Mouse (Mus musculus): ENCODE data around the gene Slc31a2.

Gene Slc31a2

DNA sequence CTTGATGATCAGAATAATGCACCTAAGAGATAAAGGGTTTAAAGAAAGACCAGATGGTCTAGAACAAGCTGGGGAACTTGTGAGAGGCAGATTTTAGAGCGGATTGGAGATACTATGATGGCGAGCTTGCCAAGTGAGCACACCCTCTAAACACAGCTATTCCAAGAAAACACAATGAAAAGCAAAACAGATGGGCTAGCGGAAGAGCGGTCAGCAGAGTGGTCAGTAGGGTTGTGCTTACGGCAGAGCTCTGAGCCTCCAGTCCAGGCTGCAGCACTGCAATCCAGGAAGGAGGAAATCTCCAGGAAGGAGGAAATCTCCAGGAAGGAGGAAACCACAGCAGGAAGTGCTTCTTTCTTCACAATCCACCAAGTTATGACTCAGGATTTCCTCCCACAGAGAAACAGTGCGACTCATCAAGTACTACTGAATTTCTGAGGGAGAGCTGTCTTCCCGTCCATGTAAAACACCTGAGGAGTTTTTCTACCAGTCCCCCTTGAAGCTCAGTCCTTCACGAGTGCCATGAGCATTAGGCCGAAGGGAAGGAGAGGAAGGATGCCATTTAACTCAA, 51.4 kb downstream of the Slc31a2 start:
- DNase-seq (ENCODE audit: extremely low spot score, low read depth, low spot score): no peak

DNA sequence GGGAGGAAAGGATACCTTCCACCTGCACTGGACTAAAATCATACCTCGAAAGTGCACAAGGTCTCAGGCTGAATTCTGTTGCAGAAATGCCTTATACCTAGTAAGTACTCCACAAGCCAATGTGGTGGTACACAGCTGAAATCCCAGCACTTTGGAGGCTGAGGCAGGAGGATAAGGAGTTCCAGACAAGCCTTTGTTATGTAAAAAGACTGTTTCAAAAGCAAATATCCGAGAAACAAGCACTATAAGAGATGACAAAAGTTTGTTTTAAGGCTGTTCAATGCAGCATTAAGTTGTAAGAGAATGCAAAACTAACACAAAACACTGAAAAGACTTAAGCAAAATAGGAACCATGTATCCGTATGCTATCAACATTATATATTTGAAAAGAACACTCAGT, 52.2 kb downstream of the Slc31a2 start:
- no peak for DNase-seq (ENCODE audit: extremely low spot score, low read depth, low spot score)

DNA sequence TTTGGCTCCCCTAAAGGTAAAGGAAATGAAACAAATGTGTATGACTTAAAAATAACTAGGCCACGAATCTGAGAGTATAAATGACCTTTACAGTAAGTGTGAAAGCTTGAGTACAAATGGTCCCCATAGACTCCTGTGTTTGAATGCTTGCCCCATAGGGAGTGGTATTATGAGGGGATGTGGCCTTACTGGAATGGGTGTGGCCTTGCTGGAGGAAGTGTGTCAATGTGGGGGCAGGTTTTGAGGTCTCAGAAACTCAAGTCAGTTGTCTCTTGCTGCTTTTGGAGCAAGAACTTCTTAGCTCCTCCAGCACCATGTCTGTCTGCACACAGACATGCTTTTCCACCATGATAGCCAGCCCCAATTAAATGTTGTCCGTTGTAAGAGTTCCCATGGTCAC, 54.1 kb downstream of the Slc31a2 start:
- no peak for DNase-seq (ENCODE audit: extremely low spot score, low read depth, low spot score)

DNA sequence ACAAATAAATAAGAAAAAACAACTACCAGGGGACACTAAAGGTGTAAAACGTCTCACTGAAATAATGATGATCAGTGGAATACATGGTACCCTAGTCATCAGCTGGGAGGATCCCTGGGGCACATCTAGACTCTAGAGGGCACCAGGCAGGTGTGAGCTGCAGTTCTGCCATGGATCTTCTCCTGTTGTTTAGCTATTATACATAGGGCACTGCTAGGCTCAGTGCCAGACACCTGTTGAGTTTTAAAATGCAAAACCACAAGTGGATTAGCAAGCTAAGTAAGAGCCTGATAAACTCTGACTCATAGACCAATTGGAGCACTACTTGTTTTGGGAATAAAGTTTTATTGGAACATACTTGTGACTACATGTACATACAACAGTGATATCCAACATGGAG, 55.9 kb downstream of the Slc31a2 start:
- no peak for DNase-seq (ENCODE audit: extremely low spot score, low read depth, low spot score)

DNA sequence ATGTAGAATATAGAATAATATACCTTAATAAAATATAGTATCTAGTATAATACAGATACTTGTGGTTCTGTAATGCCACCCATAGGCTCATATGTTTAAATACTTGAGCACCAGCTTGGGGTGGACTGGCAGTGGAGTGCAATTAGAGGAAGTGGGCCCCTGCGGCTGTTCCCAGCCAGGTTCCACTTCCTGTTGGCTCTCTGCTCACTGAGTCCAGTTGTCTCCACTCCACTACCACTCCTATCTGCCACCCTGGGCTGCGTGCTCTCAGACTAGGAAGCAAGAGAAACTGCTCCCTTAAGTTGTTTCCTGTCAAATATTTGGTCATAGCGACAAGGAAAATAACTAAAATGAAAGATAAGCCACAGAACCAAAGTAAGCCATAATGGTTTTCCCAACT, 60.3 kb downstream of the Slc31a2 start:
- DNase-seq (ENCODE audit: extremely low spot score, low read depth, low spot score): no peak

DNA sequence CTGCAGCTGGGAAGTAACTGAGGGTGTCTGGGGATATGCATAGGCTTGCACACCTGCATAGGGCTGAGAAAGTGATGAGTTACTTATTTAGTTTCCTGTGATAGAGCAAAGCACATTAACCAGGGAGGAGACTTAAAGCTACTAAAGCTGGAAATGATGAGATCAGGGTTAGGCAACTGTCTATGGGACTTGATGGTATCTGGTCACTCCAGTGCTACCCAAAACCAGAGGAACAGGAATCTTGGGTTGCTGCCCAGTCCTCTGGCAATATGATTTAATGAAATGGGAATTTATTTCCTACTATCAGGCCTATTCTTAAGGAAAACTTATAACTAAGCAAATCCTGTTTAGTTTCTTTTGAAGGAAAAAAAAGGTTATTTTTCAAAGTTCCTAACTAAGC, 63.7 kb downstream of the Slc31a2 start:
- no peak for DNase-seq (ENCODE audit: extremely low spot score, low read depth, low spot score)

DNA sequence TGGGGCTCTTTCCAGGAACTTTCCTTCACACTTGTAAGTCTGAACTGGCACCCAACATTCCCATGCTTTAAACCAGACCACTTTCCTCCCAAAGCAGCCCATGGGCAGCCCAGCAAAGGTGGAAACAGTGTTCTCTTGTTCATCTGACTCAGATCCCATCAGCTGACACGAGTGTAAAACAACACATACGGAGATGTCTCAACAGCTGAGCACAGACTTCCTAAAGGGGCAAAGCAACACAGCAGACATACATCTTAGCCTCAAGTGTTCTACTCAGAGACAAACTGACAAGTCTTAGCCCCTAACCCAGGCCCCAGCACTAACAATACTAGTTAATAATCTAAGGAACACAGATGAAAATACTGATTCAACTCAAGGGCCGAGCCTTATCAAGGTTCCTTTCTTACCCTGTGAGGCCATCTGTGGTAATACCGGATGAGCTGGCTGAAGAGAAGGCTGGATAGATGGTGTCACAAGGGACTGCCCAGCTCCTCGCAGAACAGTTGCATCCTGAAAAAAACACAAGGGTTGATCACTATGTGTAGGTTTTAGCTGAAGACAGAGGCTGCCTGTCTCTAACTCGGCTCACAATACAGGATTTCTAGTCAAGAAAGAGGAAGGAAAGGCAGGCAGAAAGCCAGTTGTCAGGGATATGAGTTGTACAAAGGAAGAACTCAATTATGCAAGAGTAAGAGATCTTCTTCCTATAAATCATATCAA, 66.7 kb downstream of the Slc31a2 start:
- DNase-seq (ENCODE audit: extremely low spot score, low read depth, low spot score): no peak

DNA sequence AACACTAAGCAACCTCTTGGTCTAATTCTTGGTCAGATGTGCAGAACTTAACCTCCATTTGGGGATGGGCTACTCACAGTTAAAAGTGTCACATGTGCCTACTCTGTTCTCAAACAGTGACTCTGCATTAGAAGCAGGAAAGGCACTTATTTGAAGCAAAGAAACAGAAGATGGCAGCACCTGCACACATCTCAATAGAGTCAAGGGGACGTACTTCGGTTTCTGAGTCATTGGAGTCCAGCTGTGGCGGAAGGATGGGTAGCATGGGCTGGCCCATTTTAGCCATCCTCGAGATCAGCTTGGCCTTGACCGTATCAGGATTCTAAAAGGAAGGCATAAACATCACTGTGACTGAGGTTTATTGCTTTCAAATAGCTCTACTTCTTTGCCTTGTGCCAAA, 69.6 kb downstream of the Slc31a2 start:
- DNase-seq (ENCODE audit: extremely low spot score, low read depth, low spot score): no peak

DNA sequence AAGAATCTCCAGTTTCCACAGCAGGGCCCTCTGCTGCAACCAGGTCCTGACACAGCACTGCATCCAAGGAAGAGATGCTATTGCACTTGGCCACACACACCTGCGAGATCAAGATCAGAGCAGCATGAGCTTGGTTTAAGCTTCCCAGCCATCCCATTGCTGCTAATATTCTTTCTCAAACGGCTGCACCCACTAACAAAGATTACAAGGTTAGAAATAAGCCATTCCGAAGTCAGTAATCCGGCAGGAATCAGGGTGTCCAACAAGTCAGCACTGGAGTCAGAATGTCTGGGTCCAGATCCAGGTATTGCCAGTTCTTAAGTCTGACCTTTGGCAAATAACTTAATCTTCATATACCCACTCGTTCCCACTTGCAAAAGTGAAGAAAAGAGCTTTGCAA, 76.2 kb downstream of the Slc31a2 start:
- DNase-seq (ENCODE audit: extremely low spot score, low read depth, low spot score): no peak

DNA sequence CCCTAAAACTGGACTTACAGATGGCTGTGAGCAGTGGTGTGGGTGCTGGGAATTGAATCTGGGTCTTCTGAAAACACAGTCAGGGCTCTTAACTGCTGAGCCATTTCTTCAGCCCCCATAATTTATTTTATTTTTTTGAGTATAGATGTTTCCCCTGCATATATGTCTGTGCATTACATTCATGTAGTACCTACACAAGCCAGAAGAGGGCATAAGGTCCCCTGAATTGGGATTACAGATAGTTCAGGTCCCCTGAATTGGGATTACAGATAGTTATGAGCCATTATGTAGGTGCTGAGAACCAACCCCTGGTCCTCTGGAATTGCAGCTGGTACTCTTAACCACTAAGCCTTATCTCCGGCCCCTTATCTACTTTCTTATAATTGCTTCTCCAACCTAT, 81.6 kb downstream of the Slc31a2 start:
- DNase-seq (ENCODE audit: extremely low spot score, low read depth, low spot score): no peak

DNA sequence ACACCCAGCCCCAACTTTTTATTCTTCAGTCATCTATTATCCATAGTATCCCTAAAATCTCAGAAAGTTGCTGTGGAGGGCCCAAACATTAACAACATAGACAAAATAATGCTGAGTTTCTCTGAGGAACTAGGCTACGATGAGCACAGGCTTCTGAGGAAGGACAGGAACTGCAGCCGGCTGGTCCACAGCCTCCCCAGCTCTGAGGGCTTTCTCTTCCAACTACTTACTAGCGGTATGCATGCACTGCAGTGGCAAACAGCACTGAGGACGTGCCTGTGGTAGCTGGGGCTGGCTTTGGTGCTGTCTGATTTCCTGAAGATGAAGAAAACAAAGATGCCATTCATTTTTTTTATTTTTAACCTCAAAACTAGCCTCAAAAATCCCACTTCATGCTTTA, 83.5 kb downstream of the Slc31a2 start:
- no peak for DNase-seq (ENCODE audit: extremely low spot score, low read depth, low spot score)

DNA sequence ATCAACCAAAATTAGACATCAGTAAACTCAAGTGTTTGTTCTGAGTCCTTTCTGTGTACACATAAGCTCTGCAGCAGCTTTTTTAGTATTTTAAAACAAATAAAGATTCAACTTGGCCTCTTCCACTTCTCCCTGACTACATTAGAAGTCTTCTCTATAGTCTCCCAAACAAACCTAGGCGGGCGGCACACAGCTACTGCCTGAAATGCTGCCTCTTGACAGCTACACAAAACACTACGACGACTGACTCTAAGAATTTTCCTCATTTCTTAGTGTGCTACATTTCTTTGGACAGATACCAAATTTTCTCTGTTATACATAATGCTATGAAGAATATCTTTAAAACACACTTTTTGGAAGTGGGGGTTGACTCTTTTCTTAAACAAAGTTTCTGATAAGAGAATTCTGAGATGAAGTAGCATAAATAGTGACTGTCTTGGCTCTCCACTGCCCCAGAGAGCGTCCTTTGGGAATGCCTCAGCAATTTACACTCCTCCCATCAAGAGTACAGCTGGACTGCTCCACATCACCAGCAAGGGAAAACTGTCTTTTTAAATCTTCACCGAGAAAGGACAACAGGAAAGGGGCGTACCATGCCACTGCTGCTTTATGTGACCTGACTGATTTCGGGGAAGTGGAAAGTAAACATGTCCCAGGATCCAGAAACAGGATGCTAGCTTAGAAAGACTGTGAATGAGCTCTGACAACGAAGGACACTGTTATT, 85.4 kb downstream of the Slc31a2 start:
- no peak for DNase-seq (ENCODE audit: extremely low spot score, low read depth, low spot score)

Measured in hindlimb bud, embryonic 11.5 days (tissue).